Mouse (Mus musculus) liver, postnatal 0 days (tissue): ENCODE measurements around the gene Dlg2. TPM values are rescaled to one million over a fixed set of nuclear protein-coding genes. Genes with fewer than 3 reads are reported as not detected.

Experiments used
- ATAC-seq: fragments of 200-750 bp; cut with Nextera tagmentation; 2 replicates; pipeline ENCODE4 v1.8.0; 2017; ENCODE audit warnings: mild to moderate bottlenecking, moderate library complexity
- DNase-seq: peaks from one replicate; pipeline ENCODE4 v3.0.0-alpha.2; 2016
- H3K27ac ChIP-seq: fragments of 300-500 bp; sonication (generic); 2 replicates; pipeline ENCODE4 v1.5.1; 2014; ENCODE audit warnings: antibody characterized with exemption, moderate library complexity, mild to moderate bottlenecking, low read depth
- H3K27me3 ChIP-seq: fragments of 300-500 bp; sonication (generic); 2 replicates; pipeline ENCODE4 v1.6.1; 2014; ENCODE audit warnings: low read length, control low read depth, mixed read lengths; ENCODE audit not compliant: insufficient read depth
- H3K36me3 ChIP-seq: fragments of 300-500 bp; sonication (generic); replicated peaks from 2 replicates; pipeline ENCODE4 v1.6.1; 2014; ENCODE audit warnings: mild to moderate bottlenecking, control low read depth, low read length, moderate library complexity, mixed read lengths; ENCODE audit not compliant: insufficient read depth
- H3K4me1 ChIP-seq: fragments of 300-500 bp; sonication (generic); 2 replicates; pipeline ENCODE4 v1.6.1; 2014; ENCODE audit warnings: antibody characterized with exemption, mild to moderate bottlenecking, control low read depth; ENCODE audit not compliant: insufficient read depth
- H3K4me2 ChIP-seq: fragments of 300-500 bp; sonication (generic); 2 replicates; pipeline ENCODE4 v1.6.1; 2014; ENCODE audit warnings: low read depth, mild to moderate bottlenecking, low read length, moderate library complexity, mixed read lengths
- H3K4me3 ChIP-seq: fragments of 300-500 bp; sonication (generic); 2 replicates; pipeline ENCODE4 v1.5.1; 2014; ENCODE audit warnings: low read depth, low read length
- H3K9ac ChIP-seq: fragments of 300-500 bp; sonication (generic); replicated peaks from 2 replicates; pipeline ENCODE4 v1.6.1; 2014; ENCODE audit warnings: mild to moderate bottlenecking, moderate library complexity
- H3K9me3 ChIP-seq: fragments of 300-500 bp; sonication (generic); 2 replicates; pipeline ENCODE4 v1.6.1; 2016; ENCODE audit warnings: mild to moderate bottlenecking, control low read depth, low read length, mixed read lengths
- CTCF ChIP-seq: sonication (generic); IDR thresholded peaks from 2 replicates; pipeline ENCODE4 v1.5.1; 2016; ENCODE audit warnings: antibody characterized with exemption, low read depth
- EP300 ChIP-seq: IDR thresholded peaks from 2 replicates; pipeline ENCODE4 v1.6.1; 2016; ENCODE audit warnings: antibody characterized with exemption, low read depth, mild to moderate bottlenecking
- WGBS: fragments of 180-500 bp; shearing (Covaris S2); extraction: QIAGEN DNeasy Blood & Tissue Kit; methylation state at CpG from one replicate; pipeline ENCODE4 v1.1.7; 2014; ENCODE audit not compliant: insufficient replicate concordance; 5-methylcytosine and 5-hydroxymethylcytosine counted together
- polyA plus RNA-seq: library from polyadenylated mRNA; unstranded; fragments of >200 nt; fragmentation: Nextera tagmentation; extraction: Ambion mirVana; gene quantifications from 2 replicates; pipeline ENCODE4 v1.2.1, GENCODE M21; 2015

Gene Dlg2
- polyA plus RNA-seq, 1 experiment from 2014 or later, result 0.41 TPM

DNA sequence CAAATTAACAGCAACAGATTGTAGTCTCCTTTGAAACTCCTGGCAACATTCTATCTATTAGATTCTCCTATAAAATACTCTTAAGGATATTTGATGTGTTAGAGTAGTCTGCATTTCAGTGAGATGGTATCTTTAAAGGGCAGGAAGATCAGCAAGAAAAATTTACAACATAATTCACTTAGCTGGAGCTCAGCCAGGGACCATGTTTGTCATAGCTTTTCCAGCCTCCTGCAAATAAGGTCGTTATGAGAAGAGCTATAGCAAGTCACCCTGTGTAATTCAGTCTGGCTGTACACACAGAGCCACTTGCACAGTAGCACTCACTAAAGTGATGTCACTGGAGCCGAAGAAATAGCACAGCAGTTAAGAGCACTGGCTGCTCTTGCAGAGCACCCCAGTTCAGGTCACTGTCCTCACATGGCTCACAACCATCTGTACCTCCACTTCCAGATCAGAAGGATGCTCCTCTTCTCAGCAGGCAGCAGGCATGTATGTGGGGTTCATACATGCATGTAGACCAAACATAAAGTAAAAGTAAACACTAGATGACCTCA, 1850.9 kb downstream of the Dlg2 start:
- no peak overlapping the region for H3K27ac ChIP-seq
- no peak for ATAC-seq
- 51% methylated on average over 2 of the region's 2 CpGs for WGBS
- TF ChIP-seq CTCF (no peak), EP300 (no peak)
- H3K27me3 ChIP-seq, result no peaks in the 10 kb centered on the region
- no peaks in the 10 kb centered on the region for H3K36me3 ChIP-seq
- H3K4me2 ChIP-seq, result no peak overlapping the region
- no peaks in the 10 kb centered on the region for H3K4me1 ChIP-seq
- H3K9me3 ChIP-seq, result no peaks in the 10 kb centered on the region
- H3K9ac ChIP-seq, result no peak overlapping the region
- no peak for DNase-seq
- no peak overlapping the region for H3K4me3 ChIP-seq

DNA sequence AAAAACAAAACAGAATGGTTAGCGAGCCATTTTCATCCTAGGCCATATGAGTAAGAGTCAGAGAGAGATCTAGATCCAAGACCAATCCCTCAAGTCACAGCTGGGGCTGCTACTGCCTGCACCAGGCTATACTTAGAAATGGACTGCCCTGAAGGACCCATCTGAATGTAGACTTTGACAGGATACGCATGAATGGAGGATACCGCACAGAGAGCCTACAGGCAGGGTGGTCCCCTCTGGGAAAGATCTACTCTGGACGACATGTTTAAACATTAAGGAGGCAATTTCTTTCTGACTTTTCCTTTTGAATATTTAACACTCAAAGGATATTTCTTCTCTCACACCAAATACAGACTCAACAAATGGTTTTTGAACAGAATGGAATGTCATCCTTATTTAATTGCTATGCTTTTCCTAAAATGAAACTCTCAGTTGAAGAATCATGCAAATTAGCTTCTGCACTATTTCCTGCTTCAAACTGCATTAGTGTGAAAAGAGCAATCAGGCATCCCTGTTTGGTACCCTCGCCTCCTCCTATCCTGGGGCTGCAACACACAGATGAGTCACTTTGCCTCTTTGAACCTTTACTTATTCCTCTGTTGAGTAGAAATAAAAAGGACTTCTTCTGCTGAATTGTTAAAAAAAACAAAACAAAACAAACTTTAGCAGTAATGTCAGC, 1856.9 kb downstream of the Dlg2 start:
- no peak for ATAC-seq
- Histone ChIP-seq H3K4me2 (no peak overlapping the region), H3K36me3 (no peaks in the 10 kb centered on the region), H3K27ac (no peak overlapping the region), H3K9me3 (no peaks in the 10 kb centered on the region), H3K4me3 (no peak overlapping the region), H3K9ac (no peak overlapping the region), H3K4me1 (no peaks in the 10 kb centered on the region), H3K27me3 (no peaks in the 10 kb centered on the region)
- WGBS, result 78% methylated on average over 5 of the region's 5 CpGs
- TF ChIP-seq EP300 (no peak), CTCF (no peak)
- no peak for DNase-seq

DNA sequence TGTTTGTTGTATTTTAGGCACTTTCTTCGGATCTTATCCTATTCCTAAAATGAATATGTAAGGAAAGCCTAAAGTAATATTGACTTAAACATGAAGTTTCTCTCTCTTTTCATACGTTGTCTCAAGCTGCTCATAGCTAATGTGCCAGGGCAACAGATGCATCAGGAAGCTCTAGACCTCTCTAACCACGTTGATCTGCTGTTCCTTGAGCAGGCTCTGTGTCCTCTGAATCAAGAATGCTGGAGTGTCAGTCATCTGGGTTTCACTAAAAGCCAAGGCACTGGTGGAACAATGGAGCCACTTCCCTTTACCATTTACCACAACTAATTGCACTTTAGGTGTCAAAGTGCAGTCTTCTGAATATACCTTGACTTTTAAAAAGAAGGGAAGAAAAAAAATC, 1880.1 kb downstream of the Dlg2 start:
- H3K4me1 ChIP-seq, result no peaks in the 10 kb centered on the region
- H3K36me3 ChIP-seq, result no peaks in the 10 kb centered on the region
- TF ChIP-seq CTCF (no peak), EP300 (no peak)
- ATAC-seq (no peak), DNase-seq (no peak)
- H3K27me3 ChIP-seq, result no peaks in the 10 kb centered on the region
- H3K9ac ChIP-seq, result no peak overlapping the region
- 56% methylated on average over 3 of the region's 3 CpGs for WGBS
- H3K27ac ChIP-seq, result no peak overlapping the region
- H3K9me3 ChIP-seq, result no peaks in the 10 kb centered on the region
- no peak overlapping the region for H3K4me3 ChIP-seq
- H3K4me2 ChIP-seq, result no peak overlapping the region

DNA sequence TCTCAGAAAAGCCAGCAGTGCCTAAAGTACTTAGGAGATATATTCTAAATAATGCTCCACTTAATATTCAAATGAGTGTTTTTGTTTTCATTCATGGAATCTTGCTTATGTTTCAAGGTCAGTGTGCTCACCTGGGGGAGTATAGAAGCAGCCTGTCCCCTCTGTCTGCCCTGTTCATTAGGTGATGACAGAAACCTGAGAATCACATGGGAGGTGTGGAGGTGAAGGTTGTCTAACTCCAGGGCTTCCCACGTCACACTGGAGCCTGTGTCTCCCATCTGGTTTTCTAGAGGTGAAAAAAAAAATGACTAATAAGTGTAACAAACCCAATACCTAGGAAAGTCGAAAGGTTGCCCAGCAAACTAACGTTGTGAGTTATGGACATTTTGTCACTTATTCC, 1886.9 kb downstream of the Dlg2 start:
- H3K27ac ChIP-seq, result no peak overlapping the region
- TF ChIP-seq CTCF, result no peak
- TF ChIP-seq EP300, result no peak
- no peaks in the 10 kb centered on the region for H3K4me1 ChIP-seq
- ATAC-seq, result no peak
- H3K9me3 ChIP-seq, result no peaks in the 10 kb centered on the region
- no peak overlapping the region for H3K4me3 ChIP-seq
- H3K9ac ChIP-seq, result no peak overlapping the region
- DNase-seq, result no peak
- H3K4me2 ChIP-seq, result no peak overlapping the region
- no peaks in the 10 kb centered on the region for H3K36me3 ChIP-seq
- H3K27me3 ChIP-seq, result no peaks in the 10 kb centered on the region
- 74% methylated on average over 3 of the region's 3 CpGs for WGBS

DNA sequence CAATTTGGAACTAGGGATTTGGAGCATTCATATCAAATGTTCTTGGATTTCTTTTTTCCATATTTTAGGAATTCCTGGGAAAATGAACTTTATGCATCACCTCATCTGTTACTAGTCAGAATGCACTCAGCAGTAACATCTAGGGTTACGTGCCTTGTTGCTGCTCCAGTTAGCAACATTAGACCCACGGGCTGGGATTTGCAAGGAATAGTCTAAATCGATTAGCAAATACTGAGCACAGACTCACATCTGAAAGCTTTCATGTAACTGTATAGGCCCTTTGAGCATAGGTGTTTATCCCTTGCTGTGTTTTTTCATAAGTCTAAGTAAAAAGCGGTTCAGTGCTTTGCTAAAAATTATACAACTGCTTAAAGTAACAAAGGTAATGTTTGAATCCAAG, 1887.3 kb downstream of the Dlg2 start:
- H3K4me3 ChIP-seq, result no peak overlapping the region
- no peak for DNase-seq
- H3K4me2 ChIP-seq, result no peak overlapping the region
- 74% methylated on average over 4 of the region's 4 CpGs for WGBS
- H3K36me3 ChIP-seq, result no peaks in the 10 kb centered on the region
- H3K9ac ChIP-seq, result no peak overlapping the region
- no peaks in the 10 kb centered on the region for H3K4me1 ChIP-seq
- no peaks in the 10 kb centered on the region for H3K9me3 ChIP-seq
- H3K27ac ChIP-seq, result no peak overlapping the region
- no peak for ATAC-seq
- TF ChIP-seq CTCF (no peak), EP300 (no peak)
- no peaks in the 10 kb centered on the region for H3K27me3 ChIP-seq

DNA sequence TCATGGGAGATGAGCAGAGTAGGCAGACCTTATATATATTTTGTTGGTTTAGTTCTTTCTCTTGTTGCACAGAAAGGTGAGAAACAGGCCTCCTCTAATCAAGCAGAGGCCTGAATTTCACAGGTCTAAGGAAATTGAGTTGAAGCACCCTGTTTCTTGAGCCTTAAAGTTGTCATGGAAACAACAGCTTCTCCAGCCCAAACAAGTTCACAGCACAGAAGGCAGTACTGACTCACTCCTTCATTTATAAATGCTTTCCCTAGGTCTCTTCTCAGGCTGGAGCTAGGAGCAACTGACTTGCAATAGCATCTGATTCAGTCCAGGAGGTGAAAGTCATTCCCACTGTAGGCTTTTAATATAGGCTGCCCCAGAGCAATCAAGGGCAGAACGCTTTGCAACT, 1890.6 kb downstream of the Dlg2 start:
- no peak overlapping the region for H3K27ac ChIP-seq
- H3K4me2 ChIP-seq, result no peak overlapping the region
- TF ChIP-seq EP300 (no peak), CTCF (no peak)
- WGBS, result 87% methylated on average over 1 of the region's 1 CpGs
- H3K9ac ChIP-seq, result no peak overlapping the region
- no peak overlapping the region for H3K4me3 ChIP-seq
- ATAC-seq (no peak), DNase-seq (no peak)
- no peaks in the 10 kb centered on the region for H3K27me3 ChIP-seq
- no peaks in the 10 kb centered on the region for H3K9me3 ChIP-seq
- no peaks in the 10 kb centered on the region for H3K36me3 ChIP-seq
- H3K4me1 ChIP-seq, result no peaks in the 10 kb centered on the region
